22 mouse cellular contexts compared by ENCODE assay signal in genomic region chr16:18547891-18548290, GRCm38 (mm10). TPM values are rescaled to one million over a fixed set of nuclear protein-coding genes. Genes with fewer than 3 reads are reported as not detected.
DNase-seq lines count a peak whose midpoint lies in the region; ATAC-seq and TF ChIP-seq lines count a peak whose summit lies in the region.
"Had no signal": no experiment of that assay in that cellular context is flagged by ENCODE, and none has a peak within 500 bp of the region (broad histone marks: within the 10 kb centered on the region; RNA-seq: fewer than 3 reads in every experiment).

No protein-coding gene starts in this region.

- TF ChIP-seq EP300 in stomach, postnatal 0 days (optimal IDR thresholded peaks at IDR 0.05) = no peak

- H3K27me3 ChIP-seq in forebrain, embryonic 14.5 days (replicated peaks; ENCODE audit: control insufficient read depth, insufficient read depth, low read length) = no peaks in the 10 kb centered on the region
- H3K27me3 ChIP-seq in forebrain, embryonic 16.5 days (replicated peaks; ENCODE audit: control insufficient read depth, insufficient read depth, low read length) = no peaks in the 10 kb centered on the region
- H3K27me3 ChIP-seq in midbrain, embryonic 16.5 days (ENCODE audit: control insufficient read depth, insufficient read depth, low read depth, low read length) = no peaks in the 10 kb centered on the region
- H3K27me3 ChIP-seq in midbrain, embryonic 15.5 days (replicated peaks) = no peaks in the 10 kb centered on the region
- no peaks in the 10 kb centered on the region for H3K27me3 ChIP-seq in stomach, postnatal 0 days (ENCODE audit: control insufficient read depth, insufficient read depth, low read length)
- H3K27me3 ChIP-seq: embryonic facial prominence, embryonic 12.5 days; forebrain, embryonic 13.5 days had no signal

- H3K4me3 ChIP-seq in forebrain, embryonic 14.5 days (ENCODE audit: low read depth, low read length) = no peak overlapping the region
- no peak overlapping the region for H3K4me3 ChIP-seq in forebrain, embryonic 16.5 days (replicated peaks; ENCODE audit: low read length)
- H3K4me3 ChIP-seq in midbrain, embryonic 16.5 days (ENCODE audit: low read depth, low read length) = no peak overlapping the region
- H3K4me3 ChIP-seq in midbrain, embryonic 15.5 days = no peak overlapping the region
- H3K4me3 ChIP-seq in stomach, postnatal 0 days (ENCODE audit: low read depth, low read length) = no peak overlapping the region
- H3K4me3 ChIP-seq: embryonic facial prominence, embryonic 12.5 days; forebrain, embryonic 13.5 days; heart, embryonic 13.5 days had no signal

- H3K4me2 ChIP-seq in forebrain, embryonic 14.5 days (ENCODE audit: low read length) = no peak overlapping the region
- H3K4me2 ChIP-seq in forebrain, embryonic 16.5 days (ENCODE audit: low read length) = no peak overlapping the region
- no peak overlapping the region for H3K4me2 ChIP-seq in midbrain, embryonic 16.5 days (ENCODE audit: low read length)
- no peak overlapping the region for H3K4me2 ChIP-seq in midbrain, embryonic 15.5 days
- no peak overlapping the region for H3K4me2 ChIP-seq in stomach, postnatal 0 days (replicated peaks; ENCODE audit: low read depth)
- H3K4me2 ChIP-seq: embryonic facial prominence, embryonic 12.5 days; forebrain, embryonic 13.5 days; heart, embryonic 13.5 days had no signal

- no peak overlapping the region for H3K9ac ChIP-seq in forebrain, embryonic 14.5 days (ENCODE audit: low read length)
- H3K9ac ChIP-seq in forebrain, embryonic 16.5 days (replicated peaks; ENCODE audit: low read depth, low read length) = no peak overlapping the region
- no peak overlapping the region for H3K9ac ChIP-seq in midbrain, embryonic 16.5 days (ENCODE audit: low read depth, low read length)
- H3K9ac ChIP-seq in midbrain, embryonic 15.5 days = no peak overlapping the region
- H3K9ac ChIP-seq in stomach, postnatal 0 days (ENCODE audit: low read length) = no peak overlapping the region
- H3K9ac ChIP-seq: embryonic facial prominence, embryonic 12.5 days; forebrain, embryonic 13.5 days; heart, embryonic 13.5 days; liver, postnatal 0 days had no signal

- 41% methylated on average over 5 of the region's 5 CpGs for WGBS in forebrain, embryonic 14.5 days
- 34% methylated on average over 5 of the region's 5 CpGs for WGBS in forebrain, embryonic 16.5 days
- 64% methylated on average over 5 of the region's 5 CpGs for WGBS in midbrain, embryonic 16.5 days
- WGBS in midbrain, embryonic 15.5 days = 56% methylated on average over 5 of the region's 5 CpGs
- WGBS in stomach, postnatal 0 days = 53% methylated on average over 5 of the region's 5 CpGs

- peak; percentile 63 for DNase-seq in forebrain, embryonic 14.5 days (ENCODE audit: low spot score)
- peak; percentile 33 for DNase-seq in NIH3T3 (ENCODE audit: low read depth)
- no peak for DNase-seq in stomach, postnatal 0 days (ENCODE audit: low spot score)
- no peak for DNase-seq in thymus, postnatal 14 days
- no peak for DNase-seq in adrenal gland, postnatal 14 days
- DNase-seq: cerebellum, adult 11 months; heart, adult 11 months; heart, postnatal 4 days; kidney, adult 8-10 months; kidney, postnatal 36 days; liver; liver, postnatal 0 days; lung, postnatal 36 days; spleen, adult 18-20 months; thymus, adult 2 months had no signal

- TF ChIP-seq CTCF in stomach, postnatal 0 days (IDR thresholded peaks at IDR 0.05; ENCODE audit: low read depth) = no peak

- no peaks in the 10 kb centered on the region for H3K9me3 ChIP-seq in forebrain, embryonic 14.5 days (replicated peaks; ENCODE audit: control insufficient read depth, low read length)
- H3K9me3 ChIP-seq in forebrain, embryonic 16.5 days (ENCODE audit: control insufficient read depth, low read length) = no peaks in the 10 kb centered on the region
- no peaks in the 10 kb centered on the region for H3K9me3 ChIP-seq in midbrain, embryonic 16.5 days (replicated peaks; ENCODE audit: control insufficient read depth, low read length, poor library complexity, severe bottlenecking)
- H3K9me3 ChIP-seq in midbrain, embryonic 15.5 days = no peaks in the 10 kb centered on the region
- no peaks in the 10 kb centered on the region for H3K9me3 ChIP-seq in stomach, postnatal 0 days (ENCODE audit: control insufficient read depth, low read length)
- H3K9me3 ChIP-seq: embryonic facial prominence, embryonic 12.5 days; forebrain, embryonic 13.5 days; heart, embryonic 13.5 days had no signal

- no peaks in the 10 kb centered on the region for H3K36me3 ChIP-seq in forebrain, embryonic 14.5 days (ENCODE audit: control insufficient read depth, insufficient read depth, low read length)
- no peaks in the 10 kb centered on the region for H3K36me3 ChIP-seq in forebrain, embryonic 16.5 days (ENCODE audit: control insufficient read depth, insufficient read depth)
- H3K36me3 ChIP-seq in midbrain, embryonic 16.5 days (ENCODE audit: control insufficient read depth, insufficient read depth, low read length) = no peaks in the 10 kb centered on the region
- no peaks in the 10 kb centered on the region for H3K36me3 ChIP-seq in midbrain, embryonic 15.5 days (replicated peaks)
- no peaks in the 10 kb centered on the region for H3K36me3 ChIP-seq in stomach, postnatal 0 days (ENCODE audit: control insufficient read depth, insufficient read depth, low read length)
- H3K36me3 ChIP-seq: embryonic facial prominence, embryonic 12.5 days; heart, embryonic 13.5 days had no signal

- H3K4me1 ChIP-seq in forebrain, embryonic 14.5 days (ENCODE audit: control insufficient read depth, insufficient read depth, low read length) = peaks cover 3% of the 10 kb centered on the region
- peaks cover 18% of the 10 kb centered on the region for H3K4me1 ChIP-seq in forebrain, embryonic 16.5 days (replicated peaks; ENCODE audit: control insufficient read depth, insufficient read depth, low read length)
- no peaks in the 10 kb centered on the region; the same call in 1 of the 2 replicates for H3K4me1 ChIP-seq in midbrain, embryonic 16.5 days (ENCODE audit: control insufficient read depth, insufficient read depth, low read length)
- no peaks in the 10 kb centered on the region for H3K4me1 ChIP-seq in midbrain, embryonic 15.5 days
- H3K4me1 ChIP-seq in stomach, postnatal 0 days (replicated peaks; ENCODE audit: control insufficient read depth, insufficient read depth) = no peaks in the 10 kb centered on the region
- H3K4me1 ChIP-seq: embryonic facial prominence, embryonic 12.5 days had no signal

- ATAC-seq in forebrain, embryonic 14.5 days = no peak
- no peak for ATAC-seq in forebrain, embryonic 16.5 days
- no peak for ATAC-seq in midbrain, embryonic 16.5 days
- no peak for ATAC-seq in midbrain, embryonic 15.5 days (replicated peaks)
- ATAC-seq in stomach, postnatal 0 days (ENCODE audit: low FRiP score, low TSS enrichment) = peak; percentile 34; the same call in 1 of the 2 replicates
- ATAC-seq: forebrain, embryonic 13.5 days; inflammation-experienced regulatory T-cells, adult 6 months; liver, postnatal 0 days had no signal

- no peak overlapping the region for H3K27ac ChIP-seq in forebrain, embryonic 14.5 days (ENCODE audit: low read depth, low read length)
- H3K27ac ChIP-seq in forebrain, embryonic 16.5 days (ENCODE audit: low read length) = no peak overlapping the region
- 0 out of 2 replicates have a peak overlapping the region, but pooled peaks have one; percentile 17 for H3K27ac ChIP-seq in midbrain, embryonic 16.5 days (ENCODE audit: low read length)
- H3K27ac ChIP-seq in midbrain, embryonic 15.5 days = no peak overlapping the region
- no peak overlapping the region for H3K27ac ChIP-seq in stomach, postnatal 0 days (replicated peaks)
- H3K27ac ChIP-seq: embryonic facial prominence, embryonic 12.5 days; forebrain, embryonic 13.5 days; heart, embryonic 13.5 days had no signal

RNA-seq across cellular contexts. Expression of gene Tbx1, which starts 42.6 kb away (rescaled TPM):
- polyA plus RNA-seq in forebrain, embryonic 14.5 days (2014; fragmentation: Nextera tagmentation; extraction: Ambion mirVana) = 0.48 and 0.64 TPM in 2 replicates
- polyA plus RNA-seq in forebrain, embryonic 16.5 days (2015; fragmentation: Nextera tagmentation; extraction: Ambion mirVana) = 0.28 and 0.56 TPM in 2 replicates
- polyA plus RNA-seq in midbrain, embryonic 16.5 days (2015; fragmentation: Nextera tagmentation; extraction: Ambion mirVana) = 0.33 and 0.66 TPM in 2 replicates
- polyA plus RNA-seq in midbrain, embryonic 15.5 days (2015; fragmentation: Nextera tagmentation; extraction: Ambion mirVana) = 0.80 and 0.98 TPM in 2 replicates
- polyA plus RNA-seq in stomach, postnatal 0 days (2015; fragmentation: Nextera tagmentation; extraction: Ambion mirVana) = 0.34 TPM in 2 replicates
- 2.5 TPM in 1 of 2 replicates, not detected in the other for total RNA-seq in adrenal gland, postnatal 14 days (2021)
- polyA plus RNA-seq: inflammation-experienced regulatory T-cells, adult 6 months; liver, postnatal 0 days had no signal

RNA-seq across cellular contexts. Expression of gene Rtl10, which starts 49.2 kb away (rescaled TPM):
- polyA plus RNA-seq in forebrain, embryonic 14.5 days (2014; fragmentation: Nextera tagmentation; extraction: Ambion mirVana) = 2.8 and 3.0 TPM in 2 replicates
- polyA plus RNA-seq in forebrain, embryonic 16.5 days (2015; fragmentation: Nextera tagmentation; extraction: Ambion mirVana) = 2.4 and 3.4 TPM in 2 replicates
- polyA plus RNA-seq in midbrain, embryonic 16.5 days (2015; fragmentation: Nextera tagmentation; extraction: Ambion mirVana) = 3.3 and 3.5 TPM in 2 replicates
- 4.4 and 5.5 TPM in 2 replicates for polyA plus RNA-seq in midbrain, embryonic 15.5 days (2015; fragmentation: Nextera tagmentation; extraction: Ambion mirVana)
- 0.74 and 1.1 TPM in 2 replicates for polyA plus RNA-seq in stomach, postnatal 0 days (2015; fragmentation: Nextera tagmentation; extraction: Ambion mirVana)
- 4.4 and 5.8 TPM in 2 replicates for total RNA-seq in adrenal gland, postnatal 14 days (2021)

RNA-seq across cellular contexts. Expression of gene Gnb1l, which starts 49.4 kb away (rescaled TPM):
- polyA plus RNA-seq in forebrain, embryonic 14.5 days (2014; fragmentation: Nextera tagmentation; extraction: Ambion mirVana) = 16.2 and 19.1 TPM in 2 replicates
- 14.1 and 14.6 TPM in 2 replicates for polyA plus RNA-seq in forebrain, embryonic 16.5 days (2015; fragmentation: Nextera tagmentation; extraction: Ambion mirVana)
- polyA plus RNA-seq in midbrain, embryonic 16.5 days (2015; fragmentation: Nextera tagmentation; extraction: Ambion mirVana) = 16.5 and 17.6 TPM in 2 replicates
- polyA plus RNA-seq in midbrain, embryonic 15.5 days (2015; fragmentation: Nextera tagmentation; extraction: Ambion mirVana) = 18.1 and 20.0 TPM in 2 replicates
- polyA plus RNA-seq in stomach, postnatal 0 days (2015; fragmentation: Nextera tagmentation; extraction: Ambion mirVana) = 8.3 and 9.0 TPM in 2 replicates
- total RNA-seq in adrenal gland, postnatal 14 days (2021) = 5.7 and 6.4 TPM in 2 replicates

Comparison
In these comparisons a context has a peak if more than half of its experiments do, and no peak if none do; other contexts are left out.
1. DNase-seq: peak in forebrain, embryonic 14.5 days (single experiment) and NIH3T3 (single experiment); none in stomach, postnatal 0 days (single experiment), thymus, postnatal 14 days (single experiment) and adrenal gland, postnatal 14 days (single experiment).